Mouse (Mus musculus) heart, embryonic 15.5 days (tissue): ENCODE results near the gene Rinl. TPM values are rescaled to one million over a fixed set of nuclear protein-coding genes. Genes with fewer than 3 reads are reported as not detected.
A peak's percentile ranks its signal among the peaks of the same experiment; 100 is the strongest.

Experiments
- ATAC-seq: fragments of 200-750 bp; cut with Nextera tagmentation; replicated peaks from 2 replicates; pipeline ENCODE4 v1.8.0; 2017; ENCODE audit warnings: low read depth, moderate TSS enrichment; ENCODE audit not compliant: insufficient number of reproducible peaks, insufficient read depth, low FRiP score
- H3K27ac ChIP-seq: fragments of 300-500 bp; sonication (generic); 2 replicates; pipeline ENCODE4 v1.5.1; 2015; ENCODE audit warnings: mild to moderate bottlenecking, inconsistent platforms
- H3K27me3 ChIP-seq: fragments of 300-500 bp; sonication (generic); 2 replicates; pipeline ENCODE4 v1.6.1; 2015; ENCODE audit warnings: inconsistent platforms
- H3K36me3 ChIP-seq: fragments of 300-500 bp; sonication (generic); 2 replicates; pipeline ENCODE4 v1.6.1; 2015; ENCODE audit warnings: mild to moderate bottlenecking, inconsistent platforms
- H3K4me1 ChIP-seq: fragments of 300-500 bp; sonication (generic); replicated peaks from 2 replicates; pipeline ENCODE4 v1.6.1; 2015; ENCODE audit warnings: inconsistent platforms
- H3K4me2 ChIP-seq: fragments of 300-500 bp; sonication (generic); 2 replicates; pipeline ENCODE4 v1.6.1; 2015; ENCODE audit warnings: inconsistent platforms, mild to moderate bottlenecking, moderate library complexity
- H3K4me3 ChIP-seq: fragments of 300-500 bp; sonication (generic); 2 replicates; pipeline ENCODE4 v1.5.1; 2015; ENCODE audit warnings: mild to moderate bottlenecking, inconsistent platforms
- H3K9ac ChIP-seq: fragments of 300-500 bp; sonication (generic); 2 replicates; pipeline ENCODE4 v1.6.1; 2015; ENCODE audit warnings: mild to moderate bottlenecking, inconsistent platforms
- H3K9me3 ChIP-seq: fragments of 300-500 bp; sonication (generic); replicated peaks from 2 replicates; pipeline ENCODE4 v1.6.1; 2016; ENCODE audit warnings: inconsistent platforms
- WGBS: fragments of 180-500 bp; shearing (Covaris S2); methylation state at CpG from one replicate; pipeline ENCODE4 v1.1.7; 2015; ENCODE audit warnings: mixed read lengths; 5-methylcytosine and 5-hydroxymethylcytosine counted together
- polyA plus RNA-seq: library from polyadenylated mRNA; unstranded; fragments of >200 nt; fragmentation: Nextera tagmentation; extraction: Ambion mirVana; gene quantifications from 2 replicates; pipeline ENCODE4 v1.2.1, GENCODE M21; 2015

The Rinl gene
- polyA plus RNA-seq, 1 experiment from 2014 or later: 2.8 TPM

GRCm38 (mm10) chr7:28780857-28781256, 7.9 kb upstream of the Rinl start:
- no peak overlapping the region for H3K4me2 ChIP-seq
- no peaks in the 10 kb centered on the region for H3K27me3 ChIP-seq
- WGBS: 54% methylated on average over 7 of the region's 7 CpGs
- no peak overlapping the region for H3K4me3 ChIP-seq
- H3K9ac ChIP-seq: no peak overlapping the region
- H3K4me1 ChIP-seq: peaks cover 17% of the 10 kb centered on the region
- ATAC-seq: no peak
- peak overlapping the region; percentile 57 for H3K27ac ChIP-seq
- no peaks in the 10 kb centered on the region for H3K9me3 ChIP-seq
- H3K36me3 ChIP-seq: peaks cover 13% of the 10 kb centered on the region

GRCm38 (mm10) chr7:28781261-28781663, 7.5 kb upstream of the Rinl start:
- no peak overlapping the region for H3K4me2 ChIP-seq
- H3K9ac ChIP-seq: no peak overlapping the region
- 0 out of 2 replicates have a peak overlapping the region, but pooled peaks have one; percentile 0 for H3K27ac ChIP-seq
- WGBS: 82% methylated on average over 8 of the region's 8 CpGs
- no peak for ATAC-seq
- H3K36me3 ChIP-seq: peaks cover 13% of the 10 kb centered on the region
- H3K4me1 ChIP-seq: peaks cover 17% of the 10 kb centered on the region
- no peaks in the 10 kb centered on the region for H3K9me3 ChIP-seq
- no peak overlapping the region for H3K4me3 ChIP-seq
- no peaks in the 10 kb centered on the region for H3K27me3 ChIP-seq

- Histone ChIP-seq H3K27ac (no peak overlapping the region), H3K4me3 (no peak overlapping the region), H3K27me3 (no peaks in the 10 kb centered on the region), H3K36me3 (peaks cover 13% of the 10 kb centered on the region), H3K9me3 (no peaks in the 10 kb centered on the region), H3K4me2 (no peak overlapping the region), H3K4me1 (peaks cover 22% of the 10 kb centered on the region), H3K9ac (no peak overlapping the region)
- ATAC-seq: no peak
- 66% methylated on average over 5 of the region's 5 CpGs for WGBS
Observed at GRCm38 (mm10) chr7:28785161-28785560, 3.6 kb upstream of the Rinl start.

- H3K9me3 ChIP-seq: no peaks in the 10 kb centered on the region
- 0 out of 2 replicates have a peak, but pooled peaks cover 8% of the 10 kb centered on the region for H3K4me1 ChIP-seq
- no peak overlapping the region for H3K9ac ChIP-seq
- peaks cover 13% of the 10 kb centered on the region for H3K36me3 ChIP-seq
- H3K27me3 ChIP-seq: no peaks in the 10 kb centered on the region
- no peak overlapping the region for H3K4me3 ChIP-seq
- WGBS: 85% methylated on average over 9 of the region's 9 CpGs
- no peak for ATAC-seq
- H3K27ac ChIP-seq: no peak overlapping the region
- H3K4me2 ChIP-seq: no peak overlapping the region
Observed at GRCm38 (mm10) chr7:28787884-28788283, 885 bp upstream of the Rinl start.

GRCm38 (mm10) chr7:28789235-28789634, 466 bp downstream of the Rinl start:
- Histone ChIP-seq H3K4me3 (peak overlapping the region; percentile 19; the same call in 1 of the 2 replicates), H3K4me1 (0 out of 2 replicates have a peak, but pooled peaks cover 6% of the 10 kb centered on the region), H3K36me3 (peaks cover 8% of the 10 kb centered on the region), H3K9me3 (no peaks in the 10 kb centered on the region), H3K4me2 (no peak overlapping the region; the same call in 1 of the 2 replicates), H3K27me3 (no peaks in the 10 kb centered on the region), H3K9ac (no peak overlapping the region), H3K27ac (no peak overlapping the region)
- no peak for ATAC-seq
- 54% methylated on average over 3 of the region's 3 CpGs for WGBS

GRCm38 (mm10) chr7:28790066-28790806, 1.5 kb downstream of the Rinl start:
- no peak overlapping the region for H3K27ac ChIP-seq
- H3K9me3 ChIP-seq: no peaks in the 10 kb centered on the region
- H3K4me2 ChIP-seq: no peak overlapping the region
- ATAC-seq: no peak
- 57% methylated on average over 8 of the region's 8 CpGs for WGBS
- no peak overlapping the region for H3K4me3 ChIP-seq
- H3K36me3 ChIP-seq: peaks cover 8% of the 10 kb centered on the region
- H3K27me3 ChIP-seq: no peaks in the 10 kb centered on the region
- no peak overlapping the region for H3K9ac ChIP-seq
- H3K4me1 ChIP-seq: 0 out of 2 replicates have a peak, but pooled peaks cover 6% of the 10 kb centered on the region

- Histone ChIP-seq H3K4me1 (peaks cover 4% of the 10 kb centered on the region), H3K9me3 (no peaks in the 10 kb centered on the region), H3K27me3 (no peaks in the 10 kb centered on the region), H3K36me3 (peaks cover 4% of the 10 kb centered on the region; the same call in 1 of the 2 replicates), H3K9ac (no peak overlapping the region), H3K4me2 (no peak overlapping the region), H3K27ac (no peak overlapping the region), H3K4me3 (no peak overlapping the region)
- no peak for ATAC-seq
Observed at GRCm38 (mm10) chr7:28791706-28792105, 2.9 kb downstream of the Rinl start.

- H3K27ac ChIP-seq: no peak overlapping the region
- 65% methylated on average over 13 of the region's 14 CpGs for WGBS
- H3K9ac ChIP-seq: no peak overlapping the region
- H3K4me1 ChIP-seq: peaks cover 7% of the 10 kb centered on the region
- H3K9me3 ChIP-seq: no peaks in the 10 kb centered on the region
- no peak overlapping the region for H3K4me3 ChIP-seq
- 0 out of 2 replicates have a peak, but pooled peaks cover under 1% of the 10 kb centered on the region for H3K36me3 ChIP-seq
- H3K27me3 ChIP-seq: no peaks in the 10 kb centered on the region
- ATAC-seq: no peak
- H3K4me2 ChIP-seq: no peak overlapping the region
Observed at GRCm38 (mm10) chr7:28792391-28793185, 3.8 kb downstream of the Rinl start.

- H3K4me3 ChIP-seq: no peak overlapping the region
- no peak overlapping the region for H3K9ac ChIP-seq
- no peak overlapping the region for H3K4me2 ChIP-seq
- no peak for ATAC-seq
- H3K27me3 ChIP-seq: no peaks in the 10 kb centered on the region
- H3K4me1 ChIP-seq: peaks cover 7% of the 10 kb centered on the region
- no peak overlapping the region for H3K27ac ChIP-seq
- no peaks in the 10 kb centered on the region for H3K9me3 ChIP-seq
- no peaks in the 10 kb centered on the region for H3K36me3 ChIP-seq
- 32% methylated on average over 2 of the region's 2 CpGs for WGBS
Observed at GRCm38 (mm10) chr7:28793834-28794233, 5.1 kb downstream of the Rinl start.

- H3K27ac ChIP-seq: no peak overlapping the region
- 74% methylated on average over 3 of the region's 3 CpGs for WGBS
- no peak overlapping the region for H3K4me3 ChIP-seq
Observed at GRCm38 (mm10) chr7:28794496-28794895, 5.7 kb downstream of the Rinl start.

GRCm38 (mm10) chr7:28795832-28796231, 7.1 kb downstream of the Rinl start:
- no peaks in the 10 kb centered on the region for H3K9me3 ChIP-seq
- H3K4me2 ChIP-seq: peak overlapping the region; percentile 60
- 63% methylated on average over 15 of the region's 15 CpGs for WGBS
- no peak overlapping the region for H3K9ac ChIP-seq
- H3K36me3 ChIP-seq: no peaks in the 10 kb centered on the region
- H3K4me3 ChIP-seq: peak overlapping the region; percentile 9
- H3K4me1 ChIP-seq: peaks cover 7% of the 10 kb centered on the region
- peak overlapping the region; percentile 45 for H3K27ac ChIP-seq
- no peak for ATAC-seq
- no peaks in the 10 kb centered on the region for H3K27me3 ChIP-seq

More at GRCm38 (mm10) chr7:28794496-28794895, 5.7 kb downstream of the Rinl start:
- Histone ChIP-seq H3K36me3 (no peaks in the 10 kb centered on the region), H3K9ac (no peak overlapping the region), H3K4me2 (no peak overlapping the region), H3K9me3 (no peaks in the 10 kb centered on the region), H3K4me1 (peaks cover 7% of the 10 kb centered on the region), H3K27me3 (no peaks in the 10 kb centered on the region)
- ATAC-seq: no peak
